Mouse (Mus musculus) heart, adult 9 months (tissue): ENCODE measurements around the gene Zfand2a.

Experiments
- DNase-seq, 2 experiments: peaks; one replicate each; pipeline ENCODE4 v3.0.0; 2022; ENCODE audit warnings: low spot score in 2 of 2

Zfand2a gene

GRCm38 (mm10) chr5:139466373-139466772 lies 18.0 kb downstream of the Zfand2a start:
- no peak for DNase-seq

GRCm38 (mm10) chr5:139464874-139465273 lies 19.5 kb downstream of the Zfand2a start:
- no peak for DNase-seq

DNA sequence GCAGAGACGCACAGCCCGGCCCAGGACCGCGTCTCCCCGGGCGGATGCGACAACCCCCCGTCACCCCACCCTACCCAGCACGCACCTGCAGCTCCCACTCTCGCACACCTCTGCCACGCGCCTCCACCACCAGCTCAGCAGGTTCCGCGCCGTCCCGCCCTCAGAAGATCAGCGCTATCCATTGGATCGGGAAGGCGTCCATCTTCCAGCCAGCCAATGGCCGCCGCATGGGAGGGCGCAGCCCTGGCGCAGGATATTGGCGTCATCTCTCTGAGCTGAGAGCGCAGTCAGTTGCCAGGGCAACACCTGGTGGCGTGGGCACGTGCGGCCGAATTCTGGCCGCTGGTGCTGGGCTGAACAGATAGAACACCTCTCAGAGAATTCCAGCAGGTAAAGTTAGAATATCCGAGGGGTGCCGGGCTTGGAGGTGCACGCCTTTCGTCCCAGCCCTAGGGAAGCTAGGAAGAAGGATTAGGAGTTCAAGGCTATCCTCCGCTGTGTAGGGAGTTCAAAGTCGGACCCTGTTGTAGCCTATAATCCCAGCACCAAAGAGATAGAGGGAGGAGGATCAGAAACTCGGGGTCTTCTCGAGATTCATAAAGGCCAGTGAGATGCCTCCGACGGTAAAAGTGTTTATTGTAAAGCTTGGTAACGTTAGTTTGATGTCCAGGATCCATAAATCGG lies 23.8 kb downstream of the Zfand2a start, which contains the start of gene 3110082I17Rik:
Gene 3110082I17Rik, minus strand, starts transcription at position 144 of the 684 bp plus-strand sequence.
- peak; percentile 96 for DNase-seq

- DNase-seq: no peak
Measured at GRCm38 (mm10) chr5:139459938-139460337, 24.4 kb downstream of the Zfand2a start.

GRCm38 (mm10) chr5:139457241-139457640 lies 27.1 kb downstream of the Zfand2a start:
- DNase-seq: no peak

- DNase-seq: no peak
Measured at GRCm38 (mm10) chr5:139455166-139455565, 29.2 kb downstream of the Zfand2a start.

DNA sequence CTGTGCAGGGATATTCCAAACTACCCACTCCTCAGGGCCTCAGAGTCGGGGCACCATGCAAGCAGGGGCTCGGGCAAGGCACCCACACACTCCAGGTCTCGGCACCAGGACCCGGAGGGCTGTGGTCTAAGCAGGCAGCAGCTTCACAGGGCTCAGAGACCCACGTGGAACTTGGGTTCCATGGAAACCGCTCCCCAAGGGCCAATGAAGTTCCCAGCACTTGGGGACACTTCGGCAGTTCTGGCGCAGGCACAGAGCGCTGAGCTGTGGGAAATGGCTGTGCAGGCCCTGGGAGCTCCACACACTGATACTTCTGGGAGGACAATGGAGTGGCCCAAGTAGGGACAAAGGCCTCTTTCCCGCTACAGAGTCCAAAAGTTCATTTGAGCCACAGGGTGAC lies 31.3 kb downstream of the Zfand2a start:
- no peak for DNase-seq

DNA sequence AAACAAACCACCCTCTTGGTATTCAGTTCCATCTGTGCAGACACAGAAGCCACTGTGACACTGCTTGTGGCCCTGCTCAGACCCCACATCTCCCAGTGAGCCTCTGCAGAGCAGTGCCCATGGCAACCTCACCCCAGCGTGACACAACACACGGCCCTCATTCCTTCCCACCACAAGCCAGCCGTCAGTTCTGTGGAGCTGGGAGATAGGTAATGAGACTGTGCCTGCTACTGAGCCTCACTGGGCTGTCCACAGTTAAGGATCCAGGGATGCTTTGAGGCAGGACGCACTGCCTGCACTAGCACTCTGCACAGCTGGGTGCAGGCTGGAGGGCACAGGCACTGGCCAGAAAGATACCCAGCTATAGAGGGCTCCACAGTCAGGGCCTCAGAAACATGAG lies 34.4 kb downstream of the Zfand2a start:
- no peak for DNase-seq

GRCm38 (mm10) chr5:139449161-139449791 lies 35.1 kb downstream of the Zfand2a start:
- DNase-seq: peak in 1 of 2 experiments; percentile 43

DNA sequence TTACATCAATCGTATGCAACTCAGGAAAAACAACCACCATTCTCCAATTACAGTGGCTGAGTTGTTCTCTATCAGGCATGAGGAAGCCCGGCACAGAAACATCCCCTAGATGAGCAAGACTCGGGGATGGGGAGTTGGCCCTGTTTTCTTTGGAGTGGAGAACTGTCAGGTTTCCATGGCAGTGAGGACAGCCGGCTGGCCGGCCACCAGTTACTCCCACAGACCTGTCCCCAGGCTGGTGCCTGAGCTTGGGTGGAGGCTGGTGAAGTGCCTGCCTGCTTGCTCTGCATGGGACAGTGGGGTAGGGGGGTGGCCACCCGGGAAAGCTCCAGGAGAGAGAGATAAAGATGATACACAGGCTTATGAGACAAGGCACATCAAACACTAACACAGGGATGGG lies 36.3 kb downstream of the Zfand2a start:
- DNase-seq: no peak

DNA sequence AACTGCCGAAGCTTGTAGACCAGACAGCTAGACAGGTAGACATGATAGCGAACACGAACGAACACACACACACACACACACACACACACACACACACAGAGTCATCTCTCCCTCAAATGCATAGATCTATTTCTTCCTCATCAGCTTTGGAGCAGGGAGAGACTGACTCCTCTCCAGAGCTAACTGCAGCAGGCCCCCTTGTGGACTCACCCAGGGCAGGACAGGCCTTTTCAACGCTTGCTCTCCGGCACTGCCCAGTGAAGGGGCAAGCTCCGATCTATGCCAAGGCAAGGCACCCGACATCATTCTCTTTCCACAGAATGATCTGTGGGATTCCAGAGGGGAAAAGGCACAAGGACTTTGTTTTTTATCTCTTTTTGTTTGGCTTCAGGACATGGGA lies 39.1 kb downstream of the Zfand2a start:
- no peak for DNase-seq

- DNase-seq: no peak
Measured at GRCm38 (mm10) chr5:139442962-139443361, 41.4 kb downstream of the Zfand2a start.

DNA sequence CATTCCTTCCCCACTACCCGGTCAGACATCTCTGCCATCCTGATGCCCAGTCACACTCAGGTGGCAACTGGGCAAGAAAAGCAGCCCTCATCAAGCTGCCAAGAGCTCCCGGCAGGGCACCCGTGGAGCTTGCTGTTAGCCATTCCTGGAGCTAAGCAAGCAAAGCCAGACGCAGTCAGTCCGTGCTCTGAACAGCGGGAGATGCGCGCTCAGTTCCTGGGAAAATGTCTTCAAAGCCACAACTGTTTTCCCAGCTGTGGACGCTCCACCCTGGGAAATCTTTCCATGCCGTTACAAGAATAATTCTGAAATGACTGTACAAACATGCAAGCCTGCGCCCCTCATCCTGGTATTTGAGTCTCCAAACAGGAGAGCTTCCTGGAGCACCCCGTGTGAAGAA lies 41.9 kb downstream of the Zfand2a start:
- DNase-seq: no peak

- DNase-seq: peak in 1 of 2 experiments; percentile 38
Measured at GRCm38 (mm10) chr5:139441726-139442018, 42.7 kb downstream of the Zfand2a start.

- DNase-seq: no peak
Measured at GRCm38 (mm10) chr5:139440926-139441725, 43.2 kb downstream of the Zfand2a start.

GRCm38 (mm10) chr5:139440451-139440850 lies 43.9 kb downstream of the Zfand2a start:
- peak; percentile 42 to 51 for DNase-seq

GRCm38 (mm10) chr5:139438440-139438839 lies 45.9 kb downstream of the Zfand2a start:
- no peak for DNase-seq

DNA sequence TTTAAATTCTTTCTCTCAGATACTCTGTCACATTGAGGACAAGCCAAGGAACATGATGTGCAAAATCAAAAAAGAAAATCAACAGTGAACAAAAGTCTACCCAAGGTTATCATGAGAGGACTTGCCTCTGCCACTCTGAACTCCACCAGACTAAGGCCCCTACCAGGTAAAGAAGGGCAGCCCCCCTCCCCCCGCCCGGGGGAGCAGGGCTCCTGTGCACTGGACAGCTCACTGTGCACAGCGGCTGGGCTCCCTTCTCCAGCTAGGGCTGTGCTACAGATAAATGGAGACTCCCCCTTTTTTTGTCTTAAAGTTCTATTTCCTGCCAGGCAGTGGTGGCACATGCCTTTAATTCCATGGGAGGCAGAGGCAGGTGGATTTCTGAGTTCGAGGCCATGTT lies 46.6 kb downstream of the Zfand2a start:
- DNase-seq: no peak

GRCm38 (mm10) chr5:139434940-139435339 lies 49.4 kb downstream of the Zfand2a start:
- DNase-seq: no peak

GRCm38 (mm10) chr5:139433842-139434568 lies 50.3 kb downstream of the Zfand2a start:
- peak in 1 of 2 experiments; percentile 48 for DNase-seq

GRCm38 (mm10) chr5:139432747-139433508 lies 51.4 kb downstream of the Zfand2a start:
- no peak for DNase-seq
